Mouse (Mus musculus) spleen, postnatal 4 days (tissue): Measurements from ENCODE around the gene Celf1.

ENCODE experiments used
- DNase-seq, 2 experiments: peaks; one replicate each; pipeline ENCODE4 v3.0.0; 2022; ENCODE audit warnings: low spot score in 2 of 2

Gene Celf1

DNA sequence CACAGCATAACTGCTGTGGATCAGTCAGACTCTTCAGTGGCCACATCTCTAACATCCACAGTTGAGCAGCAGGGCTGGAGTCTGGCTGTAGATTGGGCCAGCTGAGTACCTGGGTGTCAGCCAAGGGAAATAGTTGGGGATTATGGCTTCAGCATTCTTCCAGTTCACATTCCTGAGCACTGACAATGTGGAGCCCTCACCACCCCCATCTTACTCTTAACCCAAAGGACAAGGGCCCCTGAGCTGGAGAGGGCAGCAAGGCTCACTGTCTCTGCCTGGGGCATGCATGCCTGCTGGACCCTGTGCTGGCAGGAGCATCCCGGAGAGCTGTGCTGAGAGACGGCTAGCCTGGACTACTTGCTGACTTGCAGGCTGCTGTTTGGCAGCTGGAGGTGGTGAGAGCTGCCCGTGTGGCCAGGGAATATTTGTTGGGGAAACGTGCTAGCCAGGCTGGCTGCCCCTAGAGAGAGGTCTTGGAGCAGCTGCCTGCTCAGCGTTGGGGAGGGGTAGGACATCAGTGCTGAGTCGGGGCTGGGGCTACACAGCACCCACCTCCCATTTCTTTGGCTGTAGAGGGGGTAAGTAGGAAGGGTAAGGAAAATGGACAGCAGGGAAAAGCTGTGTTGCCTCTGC lies 121.8 kb downstream of the Celf1 start:
- peak in 1 of 2 experiments; percentile 62 for DNase-seq

DNA sequence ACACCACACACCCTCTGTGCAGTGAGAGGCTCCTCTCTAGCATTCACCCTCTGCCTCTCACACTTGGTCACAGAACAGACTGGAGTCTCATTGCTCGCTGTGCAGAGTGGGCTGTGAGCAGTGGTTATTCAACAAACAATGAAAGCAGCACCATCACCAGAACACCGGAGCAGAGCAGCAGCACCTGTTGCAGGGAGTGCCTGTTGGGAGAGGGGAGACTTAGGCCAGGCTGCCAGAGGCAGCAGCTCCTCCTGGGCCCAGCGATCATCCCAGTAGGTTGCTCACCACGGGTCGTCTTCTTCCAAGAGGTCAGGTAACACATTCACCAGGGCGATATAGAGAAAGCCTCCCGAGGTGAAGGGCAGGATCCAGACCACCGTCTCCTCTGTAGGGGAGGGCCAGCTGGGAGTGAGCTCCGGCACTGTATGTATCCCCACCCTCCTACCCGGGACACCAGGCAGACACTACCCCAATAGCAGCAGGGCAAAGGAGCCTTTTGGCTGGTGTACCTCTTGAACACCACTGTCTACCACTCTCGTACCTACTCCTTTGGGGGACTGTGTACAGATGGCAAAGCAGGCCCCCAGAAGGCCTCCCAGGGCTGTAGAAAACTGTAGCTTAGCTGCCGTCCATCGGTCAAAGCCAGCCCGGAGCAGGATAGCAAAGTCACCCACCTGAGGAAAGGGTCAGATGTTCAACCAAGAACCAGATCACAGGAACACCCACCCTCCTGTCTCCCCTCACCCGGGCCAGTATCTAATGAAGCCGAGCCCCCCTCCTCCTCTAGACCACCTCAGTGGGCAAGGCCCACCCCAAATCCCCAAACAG lies 122.8 kb downstream of the Celf1 start:
- peak in 1 of 2 experiments; percentile 58 for DNase-seq

DNA sequence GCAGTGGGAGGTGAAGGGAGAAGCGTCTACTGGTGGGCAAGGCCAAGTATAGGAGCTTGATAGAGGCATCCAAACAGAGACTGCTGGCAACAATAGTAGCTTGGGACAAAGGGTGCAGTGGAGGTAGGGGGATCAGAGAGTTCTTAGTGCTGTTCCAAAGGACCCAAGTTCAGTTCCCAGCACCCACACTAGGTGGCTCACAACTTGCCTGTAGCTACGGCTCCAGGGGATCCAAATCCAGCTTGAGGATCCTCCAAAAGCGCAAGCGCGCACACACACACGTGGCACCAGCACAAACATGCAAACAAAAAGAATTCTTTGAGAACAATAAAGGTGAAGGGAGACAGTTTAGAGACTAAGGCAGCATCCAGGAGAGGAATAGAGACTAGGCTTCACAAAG lies 124.0 kb downstream of the Celf1 start:
- DNase-seq, result no peak

- DNase-seq, result peak; percentile 56 to 84
Observed at GRCm38 (mm10) chr2:91065544-91065943, 125.4 kb downstream of the Celf1 start.

- DNase-seq, result no peak
Observed at GRCm38 (mm10) chr2:91066455-91066854, 126.3 kb downstream of the Celf1 start.

DNA sequence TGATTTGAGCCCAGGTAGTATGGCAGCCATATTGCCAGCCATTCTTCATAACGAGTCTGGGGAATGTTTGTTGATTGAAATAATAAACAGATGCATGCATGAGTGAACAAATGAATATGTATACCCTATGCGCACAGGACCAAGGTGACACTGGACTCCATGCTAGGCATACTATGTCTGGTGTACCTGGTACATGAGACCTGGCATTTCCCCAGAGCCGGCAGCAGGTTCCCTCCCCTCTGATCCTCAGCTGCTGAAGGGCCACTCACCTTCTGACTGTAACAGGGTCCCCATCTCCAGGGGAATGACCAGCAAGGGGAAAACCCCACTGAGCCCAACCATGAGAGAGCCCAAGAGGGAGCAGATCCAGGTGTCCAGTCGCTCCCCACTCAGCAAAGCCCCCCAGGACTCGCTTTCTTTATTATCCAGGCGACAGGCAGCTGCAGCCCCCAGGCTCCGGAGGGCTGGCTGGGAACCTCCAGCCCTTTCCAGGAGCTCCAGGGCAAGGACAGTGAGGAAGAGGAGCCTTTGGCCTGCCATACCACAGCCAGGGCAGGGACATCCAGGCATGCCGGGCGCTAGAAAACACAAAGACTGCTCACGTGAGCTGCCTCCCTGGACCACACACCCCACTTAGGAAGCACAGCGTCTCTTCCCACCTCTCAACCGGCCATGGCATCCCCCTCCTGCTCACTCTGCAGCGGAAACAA lies 128.1 kb downstream of the Celf1 start:
- peak in 1 of 2 experiments; percentile 58 for DNase-seq

GRCm38 (mm10) chr2:91068872-91069165 lies 128.6 kb downstream of the Celf1 start:
- peak in 1 of 2 experiments; percentile 58 for DNase-seq
